Mouse (Mus musculus): ENCODE measurements around the gene Grb2. TPM values are rescaled to one million over a fixed set of nuclear protein-coding genes. Genes with fewer than 3 reads are reported as not detected.
"Not testable (repeated sequence)": the region's sequence is repeated elsewhere in the genome, so short reads cannot be mapped to it uniquely, and the experiment has no call there.

Grb2 gene
- polyA plus RNA-seq, 1 experiment from 2014 or later = 66.7 TPM

GRCm38 (mm10) chr11:115653194-115653593 lies 55.2 kb downstream of the Grb2 start:
- ATAC-seq (ENCODE audit: low read depth) (peak; percentile 38; the same call in 1 of the 2 replicates), DNase-seq (ENCODE audit: low spot score) (peak; percentile 20)
- no peak overlapping the region for H3K27ac ChIP-seq (replicated peaks; ENCODE audit: low read depth, low read length)
- H3K27me3 ChIP-seq (replicated peaks; ENCODE audit: control insufficient read depth, insufficient read depth, low read length) = no peaks in the 10 kb centered on the region
- H3K4me1 ChIP-seq (ENCODE audit: control insufficient read depth, insufficient read depth, low read length) = no peaks in the 10 kb centered on the region
- no peak overlapping the region for H3K9ac ChIP-seq (ENCODE audit: low read depth, low read length)
- H3K36me3 ChIP-seq (ENCODE audit: control insufficient read depth, insufficient read depth, low read length) = peaks cover 31% of the 10 kb centered on the region
- no peak overlapping the region for H3K4me3 ChIP-seq (ENCODE audit: low read depth, low read length)
- no peaks in the 10 kb centered on the region for H3K9me3 ChIP-seq (ENCODE audit: control insufficient read depth, low read length)
- 81% methylated on average over 3 of the region's 3 CpGs for WGBS
- H3K4me2 ChIP-seq (ENCODE audit: low read depth, low read length) = no peak overlapping the region

- Histone ChIP-seq H3K36me3 (ENCODE audit: control insufficient read depth, insufficient read depth, low read length) (peaks cover 38% of the 10 kb centered on the region), H3K27ac (replicated peaks; ENCODE audit: low read depth, low read length) (no peak overlapping the region), H3K4me1 (ENCODE audit: control insufficient read depth, insufficient read depth, low read length) (no peaks in the 10 kb centered on the region), H3K9me3 (ENCODE audit: control insufficient read depth, low read length) (no peaks in the 10 kb centered on the region), H3K27me3 (replicated peaks; ENCODE audit: control insufficient read depth, insufficient read depth, low read length) (no peaks in the 10 kb centered on the region), H3K4me2 (ENCODE audit: low read depth, low read length) (no peak overlapping the region), H3K4me3 (ENCODE audit: low read depth, low read length) (no peak overlapping the region), H3K9ac (ENCODE audit: low read depth, low read length) (no peak overlapping the region)
- 92% methylated on average over 3 of the region's 3 CpGs for WGBS
- DNase-seq (ENCODE audit: low spot score) (no peak), ATAC-seq (ENCODE audit: low read depth) (no peak)
These were observed 56.7 kb downstream of the Grb2 start for GRCm38 (mm10) chr11:115651680-115652079.

- Histone ChIP-seq H3K36me3 (ENCODE audit: control insufficient read depth, insufficient read depth, low read length) (peaks cover 43% of the 10 kb centered on the region), H3K4me2 (ENCODE audit: low read depth, low read length) (no peak overlapping the region), H3K4me3 (ENCODE audit: low read depth, low read length) (no peak overlapping the region), H3K9ac (ENCODE audit: low read depth, low read length) (no peak overlapping the region), H3K27me3 (replicated peaks; ENCODE audit: control insufficient read depth, insufficient read depth, low read length) (no peaks in the 10 kb centered on the region), H3K4me1 (ENCODE audit: control insufficient read depth, insufficient read depth, low read length) (no peaks in the 10 kb centered on the region), H3K9me3 (ENCODE audit: control insufficient read depth, low read length) (no peaks in the 10 kb centered on the region), H3K27ac (replicated peaks; ENCODE audit: low read depth, low read length) (no peak overlapping the region)
- 48% methylated on average over 10 of the region's 10 CpGs for WGBS
- ATAC-seq (ENCODE audit: low read depth) = no peak
- DNase-seq (ENCODE audit: low spot score) = peak; percentile 29
These were observed 58.7 kb downstream of the Grb2 start for GRCm38 (mm10) chr11:115649706-115650105.

- WGBS = 44% methylated on average over 6 of the region's 6 CpGs
- peak; percentile 90 for DNase-seq (ENCODE audit: low spot score)
- Histone ChIP-seq H3K4me3 (ENCODE audit: low read depth, low read length) (no peak overlapping the region), H3K9me3 (ENCODE audit: control insufficient read depth, low read length) (no peaks in the 10 kb centered on the region), H3K27me3 (replicated peaks; ENCODE audit: control insufficient read depth, insufficient read depth, low read length) (no peaks in the 10 kb centered on the region), H3K4me1 (ENCODE audit: control insufficient read depth, insufficient read depth, low read length) (no peaks in the 10 kb centered on the region), H3K36me3 (ENCODE audit: control insufficient read depth, insufficient read depth, low read length) (peaks cover 39% of the 10 kb centered on the region; the same call in 1 of the 2 replicates), H3K9ac (ENCODE audit: low read depth, low read length) (no peak overlapping the region), H3K27ac (replicated peaks; ENCODE audit: low read depth, low read length) (no peak overlapping the region), H3K4me2 (ENCODE audit: low read depth, low read length) (no peak overlapping the region)
- no peak for ATAC-seq (ENCODE audit: low read depth)
These were observed 60.9 kb downstream of the Grb2 start for GRCm38 (mm10) chr11:115647459-115647858.

- DNase-seq (ENCODE audit: low spot score) (no peak), ATAC-seq (ENCODE audit: low read depth) (no peak)
- WGBS = 90% methylated on average over 9 of the region's 9 CpGs
- H3K4me1 ChIP-seq (ENCODE audit: control insufficient read depth, insufficient read depth, low read length) = no peaks in the 10 kb centered on the region
- no peak overlapping the region for H3K27ac ChIP-seq (replicated peaks; ENCODE audit: low read depth, low read length)
- H3K9ac ChIP-seq (ENCODE audit: low read depth, low read length) = no peak overlapping the region
- no peak overlapping the region for H3K4me3 ChIP-seq (ENCODE audit: low read depth, low read length)
- no peak overlapping the region for H3K4me2 ChIP-seq (ENCODE audit: low read depth, low read length)
- peaks cover 39% of the 10 kb centered on the region; the same call in 1 of the 2 replicates for H3K36me3 ChIP-seq (ENCODE audit: control insufficient read depth, insufficient read depth, low read length)
- H3K27me3 ChIP-seq (replicated peaks; ENCODE audit: control insufficient read depth, insufficient read depth, low read length) = no peaks in the 10 kb centered on the region
- no peaks in the 10 kb centered on the region for H3K9me3 ChIP-seq (ENCODE audit: control insufficient read depth, low read length)
These were observed 62.0 kb downstream of the Grb2 start for GRCm38 (mm10) chr11:115646439-115646838.

- WGBS = 74% methylated on average over 14 of the region's 14 CpGs
- H3K4me1 ChIP-seq (ENCODE audit: control insufficient read depth, insufficient read depth, low read length); H3K27me3 ChIP-seq (replicated peaks; ENCODE audit: control insufficient read depth, insufficient read depth, low read length); ATAC-seq (ENCODE audit: low read depth); H3K9ac ChIP-seq (ENCODE audit: low read depth, low read length); H3K9me3 ChIP-seq (ENCODE audit: control insufficient read depth, low read length); H3K4me3 ChIP-seq (ENCODE audit: low read depth, low read length); H3K4me2 ChIP-seq (ENCODE audit: low read depth, low read length); DNase-seq (ENCODE audit: low spot score); H3K27ac ChIP-seq (replicated peaks; ENCODE audit: low read depth, low read length): not testable (repeated sequence)
- H3K36me3 ChIP-seq (ENCODE audit: control insufficient read depth, insufficient read depth, low read length) = peaks cover 39% of the 10 kb centered on the region; the same call in 1 of the 2 replicates
These were observed 62.9 kb downstream of the Grb2 start for GRCm38 (mm10) chr11:115645498-115645897.

- Histone ChIP-seq H3K4me2 (ENCODE audit: low read depth, low read length) (no peak overlapping the region), H3K4me1 (ENCODE audit: control insufficient read depth, insufficient read depth, low read length) (no peaks in the 10 kb centered on the region), H3K27ac (replicated peaks; ENCODE audit: low read depth, low read length) (no peak overlapping the region), H3K36me3 (ENCODE audit: control insufficient read depth, insufficient read depth, low read length) (peaks cover 34% of the 10 kb centered on the region; the same call in 1 of the 2 replicates), H3K9ac (ENCODE audit: low read depth, low read length) (no peak overlapping the region; the same call in 1 of the 2 replicates), H3K27me3 (replicated peaks; ENCODE audit: control insufficient read depth, insufficient read depth, low read length) (no peaks in the 10 kb centered on the region), H3K9me3 (ENCODE audit: control insufficient read depth, low read length) (no peaks in the 10 kb centered on the region), H3K4me3 (ENCODE audit: low read depth, low read length) (no peak overlapping the region)
- 93% methylated on average over 13 of the region's 13 CpGs for WGBS
- ATAC-seq (ENCODE audit: low read depth) = no peak
- no peak for DNase-seq (ENCODE audit: low spot score)
These were observed 64.1 kb downstream of the Grb2 start for GRCm38 (mm10) chr11:115644308-115644707.

- ATAC-seq (ENCODE audit: low read depth) = no peak
These were observed 65.1 kb downstream of the Grb2 start for GRCm38 (mm10) chr11:115643265-115643664.

GRCm38 (mm10) chr11:115642705-115643104 lies 65.7 kb downstream of the Grb2 start:
- no peaks in the 10 kb centered on the region for H3K4me1 ChIP-seq (ENCODE audit: control insufficient read depth, insufficient read depth, low read length)
- WGBS = 97% methylated on average over 2 of the region's 2 CpGs
- H3K9me3 ChIP-seq (ENCODE audit: control insufficient read depth, low read length) = no peaks in the 10 kb centered on the region
- no peaks in the 10 kb centered on the region for H3K27me3 ChIP-seq (replicated peaks; ENCODE audit: control insufficient read depth, insufficient read depth, low read length)
- H3K4me2 ChIP-seq (ENCODE audit: low read depth, low read length) = no peak overlapping the region
- H3K27ac ChIP-seq (replicated peaks; ENCODE audit: low read depth, low read length) = no peak overlapping the region
- ATAC-seq (ENCODE audit: low read depth) = no peak
- H3K4me3 ChIP-seq (ENCODE audit: low read depth, low read length) = no peak overlapping the region
- H3K36me3 ChIP-seq (ENCODE audit: control insufficient read depth, insufficient read depth, low read length) = 0 out of 2 replicates have a peak, but pooled peaks cover 26% of the 10 kb centered on the region
- H3K9ac ChIP-seq (ENCODE audit: low read depth, low read length) = no peak overlapping the region
- DNase-seq (ENCODE audit: low spot score) = no peak

More at GRCm38 (mm10) chr11:115643265-115643664, 65.1 kb downstream of the Grb2 start:
- H3K27ac ChIP-seq (replicated peaks; ENCODE audit: low read depth, low read length) = no peak overlapping the region
- peaks cover 30% of the 10 kb centered on the region; the same call in 1 of the 2 replicates for H3K36me3 ChIP-seq (ENCODE audit: control insufficient read depth, insufficient read depth, low read length)
- H3K9me3 ChIP-seq (ENCODE audit: control insufficient read depth, low read length) = no peaks in the 10 kb centered on the region
- WGBS = 69% methylated on average over 10 of the region's 10 CpGs
- no peaks in the 10 kb centered on the region for H3K4me1 ChIP-seq (ENCODE audit: control insufficient read depth, insufficient read depth, low read length)
- DNase-seq (ENCODE audit: low spot score) = no peak
- no peak overlapping the region for H3K9ac ChIP-seq (ENCODE audit: low read depth, low read length)
- H3K4me2 ChIP-seq (ENCODE audit: low read depth, low read length) = no peak overlapping the region
- H3K4me3 ChIP-seq (ENCODE audit: low read depth, low read length) = no peak overlapping the region
- H3K27me3 ChIP-seq (replicated peaks; ENCODE audit: control insufficient read depth, insufficient read depth, low read length) = no peaks in the 10 kb centered on the region

Measured in embryonic facial prominence, embryonic 14.5 days (tissue).